Mouse (Mus musculus): ENCODE measurements around the gene Ooep.
"Not testable (repeated sequence)": the region's sequence is repeated elsewhere in the genome, so short reads cannot be mapped to it uniquely, and the experiment has no call there.

- not testable (repeated sequence) for TF ChIP-seq ZC3H11A, TBP (IDR thresholded peaks at IDR 0.05; ENCODE audit: low read depth, low read length)
- peak; percentile 58 to 74 (median 63) for TF ChIP-seq CTCF (IDR thresholded peaks at IDR 0.05 in 2 of 3, conservative IDR thresholded peaks at IDR 0.05 in 1 of 3; ENCODE audit: control insufficient read depth in 1 of 3, insufficient read depth in 1 of 3, low read depth in 2 of 3, low read length in 3 of 3, poor library complexity in 1 of 3, severe bottlenecking in 1 of 3)
These were observed 38.2 kb downstream of the Ooep start for GRCm38 (mm10) chr9:78340324-78340723.
